Mouse (Mus musculus) B cell, adult 2 months (primary cell): ENCODE data around the gene BC061212.
"Not testable (repeated sequence)": the region's sequence is repeated elsewhere in the genome, so short reads cannot be mapped to it uniquely, and the experiment has no call there.

ENCODE experiments used
- DNase-seq, 2 experiments: peaks; one replicate each; pipeline ENCODE4 v3.0.0; 2022

BC061212 gene

DNA sequence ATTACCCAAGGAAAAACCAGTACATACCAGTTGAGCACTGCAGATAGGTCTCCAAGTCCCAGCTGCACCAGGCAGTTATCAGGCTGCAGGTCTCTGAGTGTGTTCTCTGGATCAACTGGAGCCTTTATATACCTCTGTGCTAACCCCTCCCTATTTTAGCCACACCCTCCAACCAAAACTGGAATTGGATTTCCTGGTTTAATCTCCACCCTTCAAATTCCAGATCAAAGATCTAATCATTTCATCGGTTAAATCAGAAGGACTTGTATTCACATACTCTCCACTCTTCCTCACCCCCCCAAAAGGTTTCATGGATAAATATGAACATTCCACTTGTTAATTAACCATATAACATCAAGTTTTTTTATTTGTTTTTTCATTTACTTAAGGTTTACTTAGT is at the start of gene BC061212:
Gene BC061212 (minus strand): TSS at position 101 of the 400 bp plus-strand sequence.
- not testable (repeated sequence) for DNase-seq

DNA sequence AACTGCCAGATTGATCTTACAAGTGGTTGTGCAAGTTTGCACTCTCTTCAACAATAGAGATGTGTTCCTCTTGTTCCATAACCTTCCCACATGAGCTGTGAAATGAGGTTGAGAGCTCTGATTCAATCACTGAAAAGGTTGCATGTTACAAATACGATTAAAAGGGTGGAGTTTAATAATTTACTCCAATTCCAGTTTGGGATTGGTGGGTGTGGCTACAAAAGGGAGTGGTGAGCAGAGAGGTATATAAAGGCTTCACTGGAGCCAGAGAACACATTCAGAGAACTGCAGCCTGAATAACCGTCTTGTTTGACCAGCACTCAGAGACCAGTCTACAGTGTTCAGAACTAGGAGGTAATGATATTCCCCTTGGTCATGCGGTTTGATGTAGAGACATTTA is 5.7 kb upstream of the BC061212 start, which contains the start of gene Gm6351:
Gene Gm6351 (plus strand): TSS at position 301 of the 400 bp plus-strand sequence.
- DNase-seq: not testable (repeated sequence)
